Mouse (Mus musculus): Measurements from ENCODE around the gene Xaf1. TPM values are rescaled to one million over a fixed set of nuclear protein-coding genes. Genes with fewer than 3 reads are reported as not detected.

Gene Xaf1
- polyA plus RNA-seq, 1 experiment: 46.0 TPM

- H3K4me1 ChIP-seq (replicated peaks; ENCODE audit: control insufficient read depth, insufficient read depth, low read length): no peaks in the 10 kb centered on the region; the same call in 1 of the 2 replicates
- 19% methylated on average over 1 of the region's 1 CpGs for WGBS
- no peak for DNase-seq
- no peaks in the 10 kb centered on the region for H3K27me3 ChIP-seq (ENCODE audit: control insufficient read depth, insufficient read depth, low read length)
- H3K4me3 ChIP-seq (ENCODE audit: control insufficient read depth, insufficient read depth, low read length): no peak overlapping the region
- TF ChIP-seq CTCF (IDR thresholded peaks at IDR 0.05; ENCODE audit: borderline replicate concordance, control insufficient read depth, extremely low read depth, insufficient read depth, low read length, poor library complexity) (no peak), POLR2A (IDR thresholded peaks at IDR 0.05; ENCODE audit: control insufficient read depth, extremely low read depth, insufficient read depth, low read length, poor library complexity) (no peak)
- no peak overlapping the region for H3K27ac ChIP-seq (ENCODE audit: control insufficient read depth, insufficient read depth, low read length)
- no peaks in the 10 kb centered on the region for H3K36me3 ChIP-seq (ENCODE audit: control insufficient read depth, insufficient read depth, low read length)
These were observed 50.8 kb downstream of the Xaf1 start for GRCm38 (mm10) chr11:72352272-72352671.

- Histone ChIP-seq H3K4me3 (ENCODE audit: control insufficient read depth, insufficient read depth, low read length) (no peak overlapping the region), H3K36me3 (ENCODE audit: control insufficient read depth, insufficient read depth, low read length) (no peaks in the 10 kb centered on the region), H3K27me3 (ENCODE audit: control insufficient read depth, insufficient read depth, low read length) (no peaks in the 10 kb centered on the region), H3K4me1 (replicated peaks; ENCODE audit: control insufficient read depth, insufficient read depth, low read length) (no peaks in the 10 kb centered on the region; the same call in 1 of the 2 replicates), H3K27ac (ENCODE audit: control insufficient read depth, insufficient read depth, low read length) (no peak overlapping the region)
- WGBS: 86% methylated on average over 3 of the region's 3 CpGs
- DNase-seq: no peak
- TF ChIP-seq POLR2A (IDR thresholded peaks at IDR 0.05; ENCODE audit: control insufficient read depth, extremely low read depth, insufficient read depth, low read length, poor library complexity) (no peak), CTCF (IDR thresholded peaks at IDR 0.05; ENCODE audit: borderline replicate concordance, control insufficient read depth, extremely low read depth, insufficient read depth, low read length, poor library complexity) (no peak)
These were observed 51.8 kb downstream of the Xaf1 start for GRCm38 (mm10) chr11:72353186-72353585.

- DNase-seq: peak; percentile 73
- H3K36me3 ChIP-seq (ENCODE audit: control insufficient read depth, insufficient read depth, low read length): no peaks in the 10 kb centered on the region
- no peak overlapping the region for H3K4me3 ChIP-seq (ENCODE audit: control insufficient read depth, insufficient read depth, low read length)
- no peak overlapping the region for H3K27ac ChIP-seq (ENCODE audit: control insufficient read depth, insufficient read depth, low read length)
- H3K27me3 ChIP-seq (ENCODE audit: control insufficient read depth, insufficient read depth, low read length): no peaks in the 10 kb centered on the region
- TF ChIP-seq POLR2A (IDR thresholded peaks at IDR 0.05; ENCODE audit: control insufficient read depth, extremely low read depth, insufficient read depth, low read length, poor library complexity) (no peak), CTCF (IDR thresholded peaks at IDR 0.05; ENCODE audit: borderline replicate concordance, control insufficient read depth, extremely low read depth, insufficient read depth, low read length, poor library complexity) (peak; percentile 90)
- 30% methylated on average over 20 of the region's 20 CpGs for WGBS
- no peaks in the 10 kb centered on the region; the same call in 1 of the 2 replicates for H3K4me1 ChIP-seq (replicated peaks; ENCODE audit: control insufficient read depth, insufficient read depth, low read length)
These were observed 53.7 kb downstream of the Xaf1 start for GRCm38 (mm10) chr11:72354971-72355728.

GRCm38 (mm10) chr11:72361385-72362346, 60.2 kb downstream of the Xaf1 start:
- peaks cover 7% of the 10 kb centered on the region for H3K4me1 ChIP-seq (replicated peaks; ENCODE audit: control insufficient read depth, insufficient read depth, low read length)
- H3K27ac ChIP-seq (ENCODE audit: control insufficient read depth, insufficient read depth, low read length): no peak overlapping the region
- peak; percentile 25 for DNase-seq
- H3K27me3 ChIP-seq (ENCODE audit: control insufficient read depth, insufficient read depth, low read length): peaks cover 6% of the 10 kb centered on the region; the same call in 1 of the 2 replicates
- 18% methylated on average over 42 of the region's 42 CpGs for WGBS
- no peak for TF ChIP-seq POLR2A (IDR thresholded peaks at IDR 0.05; ENCODE audit: control insufficient read depth, extremely low read depth, insufficient read depth, low read length, poor library complexity)
- TF ChIP-seq CTCF (IDR thresholded peaks at IDR 0.05; ENCODE audit: borderline replicate concordance, control insufficient read depth, extremely low read depth, insufficient read depth, low read length, poor library complexity): no peak
- no peaks in the 10 kb centered on the region for H3K36me3 ChIP-seq (ENCODE audit: control insufficient read depth, insufficient read depth, low read length)
- H3K4me3 ChIP-seq (ENCODE audit: control insufficient read depth, insufficient read depth, low read length): peak overlapping the region; percentile 24

- peak within 1 kb of the TSS; percentile 24 for H3K4me3 ChIP-seq (ENCODE audit: control insufficient read depth, insufficient read depth, low read length)
- WGBS: 28% methylated on average over 10 of the region's 10 CpGs
- DNase-seq: no peak
- peaks cover 6% of the 10 kb centered on the region; the same call in 1 of the 2 replicates for H3K27me3 ChIP-seq (ENCODE audit: control insufficient read depth, insufficient read depth, low read length)
- peaks cover 7% of the 10 kb centered on the region for H3K4me1 ChIP-seq (replicated peaks; ENCODE audit: control insufficient read depth, insufficient read depth, low read length)
- no peak within 1 kb of the TSS for H3K27ac ChIP-seq (ENCODE audit: control insufficient read depth, insufficient read depth, low read length)
- TF ChIP-seq CTCF (IDR thresholded peaks at IDR 0.05; ENCODE audit: borderline replicate concordance, control insufficient read depth, extremely low read depth, insufficient read depth, low read length, poor library complexity) (no peak), POLR2A (IDR thresholded peaks at IDR 0.05; ENCODE audit: control insufficient read depth, extremely low read depth, insufficient read depth, low read length, poor library complexity) (no peak)
- no peaks in the 10 kb centered on the region for H3K36me3 ChIP-seq (ENCODE audit: control insufficient read depth, insufficient read depth, low read length)
These were observed 60.9 kb downstream of the Xaf1 start, which contains the start of gene Tekt1 for GRCm38 (mm10) chr11:72362347-72362741. Tekt1 (minus strand) TSS chr11:72362442.

Other genes with a start within 250 kb of the Xaf1 start
- 0.92 and 1.1 TPM in 2 replicates for gene Pitpnm3, start 165.9 kb upstream of the Xaf1 start, polyA plus RNA-seq (2012; rRNA removed)
- gene Gm43951, start 94.8 kb upstream of the Xaf1 start, polyA plus RNA-seq (2012; rRNA removed): 0.24 and 0.70 TPM in 2 replicates
- 12.0 and 12.6 TPM in 2 replicates for gene 4933427D14Rik, start 94.2 kb upstream of the Xaf1 start, polyA plus RNA-seq (2012; rRNA removed)
- gene Txndc17, start 94.1 kb upstream of the Xaf1 start, polyA plus RNA-seq (2012; rRNA removed): 36.3 and 44.9 TPM in 2 replicates
- gene Med31, start 86.0 kb upstream of the Xaf1 start, polyA plus RNA-seq (2012; rRNA removed): 7.2 and 10.4 TPM in 2 replicates
- gene Slc13a5, start 34.4 kb upstream of the Xaf1 start, polyA plus RNA-seq (2012; rRNA removed): 0.04 and 0.10 TPM in 2 replicates
- gene Fbxo39, start 12.8 kb downstream of the Xaf1 start, polyA plus RNA-seq (2012; rRNA removed): 0.18 and 0.26 TPM in 2 replicates
- gene Tekt1, start 60.8 kb downstream of the Xaf1 start, polyA plus RNA-seq (2012; rRNA removed): 0.11 and 0.27 TPM in 2 replicates
- gene Smtnl2, start 110.1 kb downstream of the Xaf1 start, polyA plus RNA-seq (2012; rRNA removed): 1.7 and 2.7 TPM in 2 replicates
- 4.0 and 4.3 TPM in 2 replicates for gene Ggt6, start 133.9 kb downstream of the Xaf1 start, polyA plus RNA-seq (2012; rRNA removed)
- gene Mybbp1a, start 139.7 kb downstream of the Xaf1 start, polyA plus RNA-seq (2012; rRNA removed): 57.1 and 67.8 TPM in 2 replicates
- 8.9 and 10.6 TPM in 2 replicates for gene Spns2, start 188.3 kb downstream of the Xaf1 start, polyA plus RNA-seq (2012; rRNA removed)
- 13.5 and 15.4 TPM in 2 replicates for gene Spns3, start 248.9 kb downstream of the Xaf1 start, polyA plus RNA-seq (2012; rRNA removed)